Mouse (Mus musculus) heart, embryonic 16.5 days (tissue): ENCODE data around the gene Lkaaear1. TPM values are rescaled to one million over a fixed set of nuclear protein-coding genes. Genes with fewer than 3 reads are reported as not detected.

Experiments used
- ATAC-seq: fragments of 200-750 bp; cut with Nextera tagmentation; replicated peaks from 2 replicates; pipeline ENCODE4 v1.8.0; 2017; ENCODE audit warnings: moderate number of reproducible peaks; ENCODE audit not compliant: insufficient read depth, low FRiP score; ENCODE audit errors: extremely low read depth
- H3K27ac ChIP-seq: fragments of 300-500 bp; sonication (generic); 2 replicates; pipeline ENCODE4 v1.5.1; 2014; ENCODE audit warnings: mild to moderate bottlenecking, low read length, control low read depth, moderate library complexity
- H3K27me3 ChIP-seq: fragments of 300-500 bp; sonication (generic); 2 replicates; pipeline ENCODE4 v1.6.1; 2014; ENCODE audit warnings: low read length, mixed read lengths; ENCODE audit not compliant: control insufficient read depth, insufficient read depth
- H3K36me3 ChIP-seq: fragments of 300-500 bp; sonication (generic); 2 replicates; pipeline ENCODE4 v1.6.1; 2014; ENCODE audit not compliant: control insufficient read depth, insufficient read depth
- H3K4me1 ChIP-seq: fragments of 300-500 bp; sonication (generic); 2 replicates; pipeline ENCODE4 v1.6.1; 2014; ENCODE audit warnings: low read length, mixed read lengths; ENCODE audit not compliant: control insufficient read depth, insufficient read depth
- H3K4me2 ChIP-seq: fragments of 300-500 bp; sonication (generic); 2 replicates; pipeline ENCODE4 v1.6.1; 2014; ENCODE audit warnings: low read depth, mild to moderate bottlenecking, control low read depth, low read length
- H3K4me3 ChIP-seq: fragments of 300-500 bp; sonication (generic); 2 replicates; pipeline ENCODE4 v1.5.1; 2014; ENCODE audit warnings: mild to moderate bottlenecking, control low read depth, low read length
- H3K9ac ChIP-seq: fragments of 300-500 bp; sonication (generic); 2 replicates; pipeline ENCODE4 v1.6.1; 2014; ENCODE audit warnings: low read length, control low read depth
- H3K9me3 ChIP-seq: fragments of 300-500 bp; sonication (generic); replicated peaks from 2 replicates; pipeline ENCODE4 v1.6.1; 2016; ENCODE audit warnings: low read length; ENCODE audit not compliant: control insufficient read depth
- WGBS: fragments of 180-500 bp; shearing (Covaris S2); extraction: QIAGEN DNeasy Blood & Tissue Kit; methylation state at CpG from one replicate; pipeline ENCODE4 v1.1.7; 2014; 5-methylcytosine and 5-hydroxymethylcytosine counted together
- polyA plus RNA-seq: library from polyadenylated mRNA; unstranded; fragments of >200 nt; fragmentation: Nextera tagmentation; extraction: Ambion mirVana; gene quantifications from 2 replicates; pipeline ENCODE4 v1.2.1, GENCODE M21; 2015

Gene Lkaaear1
- polyA plus RNA-seq, 1 experiment from 2014 or later = not detected

GRCm38 (mm10) chr2:181670913-181671311, 27.3 kb downstream of the Lkaaear1 start:
- peaks cover 17% of the 10 kb centered on the region for H3K4me1 ChIP-seq
- ATAC-seq = no peak
- peaks cover 49% of the 10 kb centered on the region for H3K27me3 ChIP-seq
- H3K9me3 ChIP-seq = no peaks in the 10 kb centered on the region
- H3K4me2 ChIP-seq = peak overlapping the region; percentile 70
- peak overlapping the region; percentile 60 for H3K4me3 ChIP-seq
- peak overlapping the region; percentile 72 for H3K9ac ChIP-seq
- H3K36me3 ChIP-seq = no peaks in the 10 kb centered on the region
- H3K27ac ChIP-seq = peak overlapping the region; percentile 58
- 1% methylated on average over 41 of the region's 41 CpGs for WGBS

GRCm38 (mm10) chr2:181670285-181670912, 27.8 kb downstream of the Lkaaear1 start:
- Histone ChIP-seq H3K4me3 (peak overlapping the region; percentile 60), H3K9me3 (no peaks in the 10 kb centered on the region), H3K4me1 (peaks cover 14% of the 10 kb centered on the region), H3K4me2 (peak overlapping the region; percentile 70), H3K9ac (peak overlapping the region; percentile 72), H3K27me3 (peaks cover 49% of the 10 kb centered on the region), H3K27ac (peak overlapping the region; percentile 58), H3K36me3 (no peaks in the 10 kb centered on the region)
- 4% methylated on average over 56 of the region's 56 CpGs for WGBS
- ATAC-seq = no peak

- H3K9ac ChIP-seq = no peak overlapping the region
- peak overlapping the region; percentile 85 for H3K27ac ChIP-seq
- H3K27me3 ChIP-seq = no peaks in the 10 kb centered on the region
- no peaks in the 10 kb centered on the region for H3K9me3 ChIP-seq
- ATAC-seq = peak; percentile 71
- no peak overlapping the region for H3K4me3 ChIP-seq
- 18% methylated on average over 4 of the region's 4 CpGs for WGBS
- H3K4me2 ChIP-seq = no peak overlapping the region
- 0 out of 2 replicates have a peak, but pooled peaks cover 7% of the 10 kb centered on the region for H3K4me1 ChIP-seq
- no peaks in the 10 kb centered on the region for H3K36me3 ChIP-seq
Measured at GRCm38 (mm10) chr2:181663298-181663630, 35.0 kb downstream of the Lkaaear1 start.

GRCm38 (mm10) chr2:181662620-181663297, 35.5 kb downstream of the Lkaaear1 start:
- ATAC-seq = peak; percentile 26
- Histone ChIP-seq H3K9me3 (no peaks in the 10 kb centered on the region), H3K4me2 (no peak overlapping the region), H3K4me3 (no peak overlapping the region), H3K27me3 (no peaks in the 10 kb centered on the region), H3K36me3 (no peaks in the 10 kb centered on the region), H3K4me1 (0 out of 2 replicates have a peak, but pooled peaks cover 7% of the 10 kb centered on the region), H3K27ac (peak overlapping the region; percentile 85), H3K9ac (no peak overlapping the region)
- WGBS = 81% methylated on average over 3 of the region's 3 CpGs

GRCm38 (mm10) chr2:181659609-181660055, 38.6 kb downstream of the Lkaaear1 start:
- Histone ChIP-seq H3K9me3 (no peaks in the 10 kb centered on the region), H3K4me2 (peak overlapping the region; percentile 10; the same call in 1 of the 2 replicates), H3K9ac (no peak overlapping the region), H3K27ac (peak overlapping the region; percentile 58), H3K4me1 (0 out of 2 replicates have a peak, but pooled peaks cover 9% of the 10 kb centered on the region), H3K36me3 (peaks cover 13% of the 10 kb centered on the region), H3K4me3 (no peak overlapping the region), H3K27me3 (no peaks in the 10 kb centered on the region)
- peak; percentile 82 for ATAC-seq
- WGBS = 5% methylated on average over 9 of the region's 9 CpGs

- Histone ChIP-seq H3K27ac (peak overlapping the region; percentile 47), H3K4me2 (peak overlapping the region; percentile 10; the same call in 1 of the 2 replicates)
Measured at GRCm38 (mm10) chr2:181658930-181659555, 39.2 kb downstream of the Lkaaear1 start.

GRCm38 (mm10) chr2:181658528-181658927, 39.7 kb downstream of the Lkaaear1 start:
- H3K27me3 ChIP-seq = no peaks in the 10 kb centered on the region
- H3K4me3 ChIP-seq = no peak overlapping the region
- H3K9me3 ChIP-seq = no peaks in the 10 kb centered on the region
- no peak overlapping the region for H3K9ac ChIP-seq
- no peak for ATAC-seq
- 83% methylated on average over 7 of the region's 7 CpGs for WGBS
- H3K27ac ChIP-seq = peak overlapping the region; percentile 47; the same call in 1 of the 2 replicates
- H3K4me1 ChIP-seq = peaks cover 14% of the 10 kb centered on the region
- H3K36me3 ChIP-seq = peaks cover 14% of the 10 kb centered on the region
- H3K4me2 ChIP-seq = no peak overlapping the region

More at GRCm38 (mm10) chr2:181658930-181659555, 39.2 kb downstream of the Lkaaear1 start:
- Histone ChIP-seq H3K4me3 (no peak overlapping the region), H3K36me3 (peaks cover 14% of the 10 kb centered on the region), H3K27me3 (no peaks in the 10 kb centered on the region), H3K4me1 (0 out of 2 replicates have a peak, but pooled peaks cover 9% of the 10 kb centered on the region), H3K9me3 (no peaks in the 10 kb centered on the region), H3K9ac (no peak overlapping the region)
- 31% methylated on average over 17 of the region's 17 CpGs for WGBS
- ATAC-seq = peak; percentile 24

- Histone ChIP-seq H3K9ac (no peak overlapping the region), H3K27me3 (no peaks in the 10 kb centered on the region), H3K4me1 (peaks cover 14% of the 10 kb centered on the region), H3K4me2 (no peak overlapping the region), H3K27ac (no peak overlapping the region), H3K36me3 (peaks cover 22% of the 10 kb centered on the region), H3K9me3 (no peaks in the 10 kb centered on the region), H3K4me3 (no peak overlapping the region)
- 37% methylated on average over 2 of the region's 2 CpGs for WGBS
- no peak for ATAC-seq
Measured at GRCm38 (mm10) chr2:181657441-181657840, 40.8 kb downstream of the Lkaaear1 start.

GRCm38 (mm10) chr2:181656734-181657133, 41.5 kb downstream of the Lkaaear1 start, which contains the start of gene Gm29797:
Gm29797 (plus strand) TSS chr2:181657034.
- no peak for ATAC-seq
- H3K9me3 ChIP-seq = no peaks in the 10 kb centered on the region
- peaks cover 14% of the 10 kb centered on the region for H3K4me1 ChIP-seq
- H3K27me3 ChIP-seq = no peaks in the 10 kb centered on the region
- WGBS = 75% methylated on average over 3 of the region's 3 CpGs
- no peak within 1 kb of the TSS for H3K27ac ChIP-seq
- H3K36me3 ChIP-seq = peaks cover 28% of the 10 kb centered on the region
- no peak within 1 kb of the TSS for H3K9ac ChIP-seq
- H3K4me2 ChIP-seq = no peak within 1 kb of the TSS
- H3K4me3 ChIP-seq = no peak within 1 kb of the TSS
